Mouse (Mus musculus) E14TG2a.4 (cell line): ENCODE data around the gene Scin.

ENCODE experiments used
- CTCF ChIP-seq: conservative IDR thresholded peaks from 2 replicates; pipeline ENCODE4 v1.5.1; 2014; ENCODE audit warnings: low read length
- NANOG ChIP-seq: IDR thresholded peaks from 2 replicates; pipeline ENCODE4 v1.6.1; 2014; ENCODE audit warnings: borderline replicate concordance, low read length, mixed read lengths
- POU5F1 ChIP-seq: IDR thresholded peaks from 2 replicates; pipeline ENCODE4 v1.6.1; 2014; ENCODE audit warnings: low read length, borderline replicate concordance

GRCm38 (mm10) chr12:40047024-40047423 lies 87.0 kb downstream of the Scin start:
- no peak for TF ChIP-seq CTCF
- TF ChIP-seq NANOG: no peak
- no peak for TF ChIP-seq POU5F1
